ENCODE assay signal across 12 mouse cellular contexts in the genomic region with DNA sequence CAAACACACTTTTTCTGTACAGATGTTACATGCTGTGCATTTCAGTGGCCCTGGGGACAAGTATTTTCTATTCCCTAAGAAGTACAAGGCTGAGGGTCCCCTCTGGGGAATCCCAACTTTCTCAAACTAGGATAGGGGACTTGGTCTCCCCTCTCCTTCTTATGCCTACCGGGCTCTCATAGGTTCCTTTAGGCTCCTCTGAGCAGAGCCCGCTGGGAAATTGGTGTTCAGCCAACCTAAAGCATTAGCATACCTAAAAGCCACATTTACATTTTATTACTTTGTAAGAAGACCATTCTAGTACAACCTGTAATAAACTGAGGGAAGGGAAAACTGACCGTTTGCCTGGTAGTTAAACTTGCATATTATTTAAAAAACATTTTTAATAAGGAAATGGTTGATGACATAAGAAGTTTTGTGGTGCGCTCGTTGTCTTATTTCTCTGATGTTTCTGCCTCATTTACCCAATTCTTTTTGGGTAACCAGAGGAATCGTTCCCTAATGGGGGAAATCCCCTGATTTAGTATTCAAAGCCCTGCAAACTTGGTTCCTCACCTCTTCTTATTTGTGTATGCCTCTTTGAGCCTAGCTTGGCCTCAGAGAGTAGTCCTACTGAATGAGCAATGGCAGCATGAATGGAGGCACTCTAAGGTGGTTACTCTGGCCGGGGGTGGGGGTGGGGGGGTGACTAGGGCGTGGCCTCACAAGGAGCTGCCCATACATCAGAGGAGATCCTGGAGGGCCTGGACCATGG. TPM values are rescaled to one million over a fixed set of nuclear protein-coding genes. Genes with fewer than 3 reads are reported as not detected.
DNase-seq lines count a peak whose midpoint lies in the region; ATAC-seq and TF ChIP-seq lines count a peak whose summit lies in the region.
"Had no signal": no experiment of that assay in that cellular context is flagged by ENCODE, and none has a peak within 500 bp of the region (broad histone marks: within the 10 kb centered on the region; RNA-seq: fewer than 3 reads in every experiment).

No protein-coding gene starts in this region.

- no peak for DNase-seq in hindbrain, embryonic 10.5 days (ENCODE audit: low spot score)
- DNase-seq in hindbrain, embryonic 11.5 days (ENCODE audit: low spot score) = no peak
- DNase-seq in A20 (ENCODE audit: low read depth, low spot score) = peak; percentile 74
- DNase-seq in brain, embryonic 14.5 days (ENCODE audit: low read depth) = peak; percentile 88
- no peak for DNase-seq in urinary bladder, postnatal 10 days (ENCODE audit: low spot score)
- no peak for DNase-seq in heart, postnatal 14 days
- no peak for DNase-seq in lung, postnatal 25 days (ENCODE audit: low spot score)
- DNase-seq: cerebellum, adult 9-11 months had no signal

- H3K27me3 ChIP-seq in hindbrain, embryonic 10.5 days (ENCODE audit: insufficient read depth, poor library complexity, severe bottlenecking) = no peaks in the 10 kb centered on the region
- no peaks in the 10 kb centered on the region for H3K27me3 ChIP-seq in hindbrain, embryonic 11.5 days (ENCODE audit: control insufficient read depth, insufficient read depth, low read length)
- no peaks in the 10 kb centered on the region for H3K27me3 ChIP-seq in hindbrain, embryonic 16.5 days (replicated peaks; ENCODE audit: control insufficient read depth, insufficient read depth, low read length)
- H3K27me3 ChIP-seq: heart, embryonic 13.5 days had no signal

- peak overlapping the region; percentile 45; the same call in 1 of the 2 replicates for H3K27ac ChIP-seq in hindbrain, embryonic 10.5 days
- no peak overlapping the region for H3K27ac ChIP-seq in hindbrain, embryonic 11.5 days (ENCODE audit: low read depth, low read length)
- H3K27ac ChIP-seq in hindbrain, embryonic 16.5 days (ENCODE audit: low read depth, low read length) = 0 out of 2 replicates have a peak overlapping the region, but pooled peaks have one; percentile 16
- H3K27ac ChIP-seq: heart, embryonic 13.5 days; left cerebral cortex, adult 2 months; liver, embryonic 14.5 days had no signal

- H3K9me3 ChIP-seq in hindbrain, embryonic 10.5 days = no peaks in the 10 kb centered on the region
- no peaks in the 10 kb centered on the region for H3K9me3 ChIP-seq in hindbrain, embryonic 11.5 days (ENCODE audit: control insufficient read depth, low read length)
- no peaks in the 10 kb centered on the region for H3K9me3 ChIP-seq in hindbrain, embryonic 16.5 days (ENCODE audit: control insufficient read depth, low read length)
- H3K9me3 ChIP-seq: heart, embryonic 13.5 days had no signal

- no peak for TF ChIP-seq CTCF in brain, embryonic 14.5 days (IDR thresholded peaks at IDR 0.05; ENCODE audit: borderline replicate concordance, extremely low read depth, insufficient read depth, insufficient read length)

- no peak overlapping the region for H3K4me2 ChIP-seq in hindbrain, embryonic 11.5 days (replicated peaks; ENCODE audit: low read depth, low read length)
- no peak overlapping the region for H3K4me2 ChIP-seq in hindbrain, embryonic 16.5 days (ENCODE audit: low read length)
- H3K4me2 ChIP-seq: heart, embryonic 13.5 days had no signal

- no peak overlapping the region for H3K4me3 ChIP-seq in hindbrain, embryonic 10.5 days
- H3K4me3 ChIP-seq in hindbrain, embryonic 11.5 days (ENCODE audit: low read depth, low read length) = no peak overlapping the region
- H3K4me3 ChIP-seq in hindbrain, embryonic 16.5 days (ENCODE audit: low read length) = no peak overlapping the region
- H3K4me3 ChIP-seq: heart, embryonic 13.5 days; left cerebral cortex, adult 2 months had no signal

- intact Hi-C loops in heart, postnatal 14 days (cut with DNase I) = no loop called here

- no peak overlapping the region for H3K9ac ChIP-seq in hindbrain, embryonic 11.5 days (ENCODE audit: low read depth, low read length)
- H3K9ac ChIP-seq in hindbrain, embryonic 16.5 days (ENCODE audit: low read depth, low read length) = no peak overlapping the region
- H3K9ac ChIP-seq: heart, embryonic 13.5 days; liver, embryonic 14.5 days had no signal

- H3K4me1 ChIP-seq in hindbrain, embryonic 10.5 days (replicated peaks) = peaks cover 15% of the 10 kb centered on the region
- no peaks in the 10 kb centered on the region for H3K4me1 ChIP-seq in hindbrain, embryonic 11.5 days (replicated peaks; ENCODE audit: control insufficient read depth, insufficient read depth, low read length)
- no peaks in the 10 kb centered on the region for H3K4me1 ChIP-seq in hindbrain, embryonic 16.5 days (ENCODE audit: control insufficient read depth, insufficient read depth, low read depth, low read length)
- H3K4me1 ChIP-seq: heart, embryonic 13.5 days had no signal

- no peaks in the 10 kb centered on the region for H3K36me3 ChIP-seq in hindbrain, embryonic 10.5 days
- H3K36me3 ChIP-seq in hindbrain, embryonic 11.5 days (ENCODE audit: control insufficient read depth, insufficient read depth, low read length) = no peaks in the 10 kb centered on the region
- no peaks in the 10 kb centered on the region for H3K36me3 ChIP-seq in hindbrain, embryonic 16.5 days (ENCODE audit: control insufficient read depth, insufficient read depth, low read length)
- H3K36me3 ChIP-seq: heart, embryonic 13.5 days had no signal

- WGBS in hindbrain, embryonic 10.5 days = 52% methylated on average over 8 of the region's 8 CpGs
- 33% methylated on average over 8 of the region's 8 CpGs for WGBS in hindbrain, embryonic 11.5 days
- WGBS in hindbrain, embryonic 16.5 days = 28% methylated on average over 8 of the region's 8 CpGs

- no peak for TF ChIP-seq POLR2A in brain, embryonic 14.5 days (IDR thresholded peaks at IDR 0.05; ENCODE audit: borderline replicate concordance, extremely low read depth, insufficient read depth, insufficient read length, poor library complexity, severe bottlenecking)

- no peak for ATAC-seq in hindbrain, embryonic 11.5 days (ENCODE audit: low FRiP score)
- peak; percentile 64; the same call in 1 of the 2 replicates for ATAC-seq in hindbrain, embryonic 16.5 days

RNA-seq across cellular contexts. Expression of gene Zfp36l1, which starts 42.1 kb away (rescaled TPM):
- 106 and 117 TPM in 2 replicates for polyA plus RNA-seq in hindbrain, embryonic 10.5 days (2016; fragmentation: Nextera tagmentation; extraction: Ambion mirVana)
- polyA plus RNA-seq in hindbrain, embryonic 11.5 days (2014; fragmentation: Nextera tagmentation; extraction: Ambion mirVana) = 112 and 127 TPM in 2 replicates
- polyA plus RNA-seq in brain, embryonic 14.5 days (2012; rRNA removed) = 80.2 and 81.0 TPM in 2 replicates
- 38.0 and 50.8 TPM in 2 replicates for polyA plus RNA-seq in hindbrain, embryonic 16.5 days (2015; fragmentation: Nextera tagmentation; extraction: Ambion mirVana)
- 10 to 100 TPM; 97.5 to 98.7 TPM for total RNA-seq in heart, postnatal 14 days (2021)

Comparison
In these comparisons a context has a peak if more than half of its experiments do, and no peak if none do; other contexts are left out.
1. DNase-seq: peak in A20 (single experiment) and brain, embryonic 14.5 days (single experiment); none in hindbrain, embryonic 10.5 days (single experiment), hindbrain, embryonic 11.5 days (single experiment), urinary bladder, postnatal 10 days (single experiment), heart, postnatal 14 days (0 of 2) and lung, postnatal 25 days (single experiment).